Mouse (Mus musculus): Measurements from ENCODE around the gene Minpp1. TPM values are rescaled to one million over a fixed set of nuclear protein-coding genes. Genes with fewer than 3 reads are reported as not detected.

Gene Minpp1
- total RNA-seq, 2 experiments from 2014 or later, result 30.4 to 31.8 TPM

DNA sequence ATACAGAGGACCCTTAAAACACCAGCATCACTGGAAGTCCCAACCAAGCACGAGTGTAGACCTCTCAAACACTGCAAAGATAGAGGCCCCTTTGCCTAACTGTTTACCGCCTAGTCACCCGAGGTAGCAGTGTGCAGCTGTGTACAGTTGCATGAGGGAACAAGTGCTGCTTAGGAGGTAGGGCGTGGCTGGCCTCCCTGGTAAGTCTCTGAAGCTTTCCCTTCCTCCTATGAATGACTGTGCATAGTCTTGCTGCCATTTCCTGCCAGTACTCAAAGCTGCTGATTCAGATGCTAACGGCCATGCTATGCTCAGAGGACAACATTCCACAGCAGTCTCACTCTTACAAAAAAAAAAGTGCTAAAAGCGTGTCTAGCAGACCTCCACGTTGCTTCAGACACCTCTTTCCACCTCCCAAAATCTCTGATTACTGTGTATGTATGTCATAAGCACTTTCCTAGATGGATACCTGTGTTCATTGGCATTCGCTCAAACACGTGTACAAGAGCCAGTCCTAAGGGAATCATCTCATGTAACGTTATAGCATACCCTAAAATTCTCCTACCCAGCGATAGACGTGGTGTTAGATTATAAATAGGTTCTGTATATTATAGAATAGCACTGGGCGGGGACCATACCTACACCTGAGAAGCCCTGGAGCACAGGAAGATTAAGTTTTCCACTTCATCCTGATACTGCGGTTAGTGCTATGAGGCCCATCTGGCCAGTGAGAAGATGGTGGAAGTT is 38.4 kb downstream of the Minpp1 start:
- DNase-seq (ENCODE audit: low spot score in 2 of 2), result no peak

DNA sequence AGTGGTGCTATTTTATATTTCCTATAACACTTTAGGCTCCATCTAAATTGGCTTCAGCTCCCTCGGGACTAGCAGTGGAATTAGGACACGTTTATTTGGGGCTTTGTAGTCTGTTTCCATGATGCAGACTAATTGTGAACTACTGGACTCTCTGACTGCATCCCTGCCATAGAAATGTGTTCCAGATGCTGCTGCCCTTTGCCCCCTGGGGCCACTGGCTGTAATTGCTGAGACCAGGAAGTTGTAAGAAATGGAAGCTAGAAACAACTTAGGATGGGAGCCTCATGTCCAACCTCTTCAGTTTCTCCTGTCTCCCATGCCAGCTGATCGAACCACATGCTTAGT is 38.9 kb downstream of the Minpp1 start:
- DNase-seq (ENCODE audit: low spot score in 2 of 2), result no peak

DNA sequence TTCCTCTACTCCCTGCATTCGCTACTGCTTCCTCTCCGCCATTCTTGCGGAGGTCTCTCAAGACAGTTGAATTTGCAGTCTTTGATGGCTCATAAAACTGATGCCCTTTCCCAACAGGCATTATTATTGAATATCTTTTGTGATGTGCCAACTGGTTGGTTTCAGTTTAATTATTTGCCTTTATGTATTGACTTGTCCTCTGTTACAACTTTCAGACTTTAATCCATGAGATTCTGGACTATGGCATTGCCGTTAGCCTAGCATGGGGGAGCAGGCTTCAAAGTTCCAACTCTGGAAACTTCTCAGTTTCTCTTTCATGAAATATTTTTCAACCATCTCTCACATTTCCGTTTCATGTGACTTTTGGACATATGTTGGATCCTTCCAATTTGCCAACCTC is 41.6 kb downstream of the Minpp1 start:
- DNase-seq (ENCODE audit: low spot score in 2 of 2), result no peak

DNA sequence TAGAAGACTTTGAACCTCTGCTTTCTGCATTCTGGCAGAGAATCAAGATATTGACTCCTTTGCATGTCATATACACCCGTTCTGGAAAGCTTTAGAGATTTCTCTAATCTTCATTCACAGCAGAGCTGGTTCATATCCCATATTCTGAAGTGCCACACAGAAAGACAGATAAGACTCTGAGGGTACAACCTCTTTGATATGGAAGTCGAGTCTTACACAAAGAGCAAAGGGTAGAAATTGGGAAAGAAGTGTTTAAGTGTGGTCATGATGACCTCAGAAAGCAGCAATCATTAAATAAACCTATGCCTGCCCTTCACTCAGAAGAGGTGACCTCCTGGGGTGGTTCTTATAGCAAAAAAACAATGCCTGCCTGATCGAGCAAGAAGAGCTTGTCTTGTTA is 43.2 kb downstream of the Minpp1 start:
- DNase-seq (ENCODE audit: low spot score in 2 of 2), result no peak

DNA sequence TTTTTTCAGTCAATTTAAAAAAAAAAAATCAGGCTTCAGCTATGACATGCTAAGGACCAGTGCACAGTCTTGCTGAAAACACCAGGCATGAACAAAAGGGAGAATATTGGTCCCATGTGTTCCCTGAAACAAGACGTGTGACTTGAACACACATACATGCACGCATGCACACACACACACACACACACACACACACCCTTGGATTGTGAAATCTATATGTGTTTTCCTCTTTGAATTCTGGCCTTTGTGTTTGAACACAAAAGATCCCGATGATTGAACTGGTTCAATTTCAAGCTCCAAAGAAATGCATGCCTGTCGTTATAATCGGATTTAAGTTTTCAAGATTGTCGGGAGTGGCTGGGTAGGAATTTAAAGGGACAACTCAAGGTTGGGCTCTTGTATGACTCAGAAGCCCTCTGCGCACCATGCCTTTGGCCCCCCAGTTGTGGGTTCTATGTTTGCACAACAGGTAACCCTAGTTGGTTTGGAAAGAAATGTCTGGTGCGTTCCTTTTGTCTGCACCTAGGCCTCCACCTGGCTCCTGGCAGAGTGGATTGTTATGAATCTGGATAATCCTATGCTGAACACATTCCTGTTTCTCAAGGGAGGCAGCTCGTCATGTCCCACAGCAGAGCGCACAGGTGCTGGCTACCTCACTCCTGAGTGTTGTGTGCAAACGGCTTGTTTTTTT is 43.8 kb downstream of the Minpp1 start:
- no peak for DNase-seq (ENCODE audit: low spot score in 2 of 2)

DNA sequence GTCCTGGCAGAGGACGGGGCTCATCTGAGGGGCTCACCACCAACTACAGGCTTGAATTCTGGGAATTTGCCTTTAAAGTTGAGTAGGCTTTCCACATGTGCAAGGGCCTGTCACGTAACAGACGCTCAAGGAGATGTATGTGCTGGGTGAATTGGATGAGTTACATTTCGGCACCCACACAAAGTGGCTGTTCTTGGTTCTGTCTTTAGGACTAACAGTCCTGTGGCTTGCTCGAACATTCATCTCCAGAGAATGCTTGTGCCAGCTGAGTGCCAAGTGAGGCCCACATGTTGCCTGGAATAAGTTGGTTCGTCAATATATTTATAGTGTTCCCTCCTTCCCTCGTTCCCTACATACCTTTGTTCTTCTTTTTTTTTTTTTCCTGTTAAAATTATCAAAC is 44.7 kb downstream of the Minpp1 start:
- DNase-seq (ENCODE audit: low spot score in 2 of 2), result no peak

DNA sequence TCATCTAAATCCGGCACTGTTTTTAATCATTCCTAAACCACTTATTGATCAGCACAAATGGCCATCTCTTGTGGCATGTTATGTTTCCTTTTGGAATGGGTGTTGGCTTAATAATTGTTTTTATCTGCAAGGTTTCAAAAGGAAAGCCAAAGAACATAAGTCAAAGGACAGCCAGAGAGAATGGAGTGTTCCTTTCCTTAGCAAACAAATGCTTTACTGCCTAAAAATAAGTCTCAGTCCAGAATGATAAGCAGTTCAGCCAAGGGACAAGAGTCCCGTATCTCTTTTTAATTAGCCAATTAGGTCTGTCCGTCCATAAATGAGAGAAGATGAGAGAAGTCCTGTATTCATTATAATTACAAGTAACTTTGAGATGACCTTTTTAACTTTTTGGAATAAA is 46.8 kb downstream of the Minpp1 start:
- DNase-seq (ENCODE audit: low spot score in 2 of 2), result no peak

DNA sequence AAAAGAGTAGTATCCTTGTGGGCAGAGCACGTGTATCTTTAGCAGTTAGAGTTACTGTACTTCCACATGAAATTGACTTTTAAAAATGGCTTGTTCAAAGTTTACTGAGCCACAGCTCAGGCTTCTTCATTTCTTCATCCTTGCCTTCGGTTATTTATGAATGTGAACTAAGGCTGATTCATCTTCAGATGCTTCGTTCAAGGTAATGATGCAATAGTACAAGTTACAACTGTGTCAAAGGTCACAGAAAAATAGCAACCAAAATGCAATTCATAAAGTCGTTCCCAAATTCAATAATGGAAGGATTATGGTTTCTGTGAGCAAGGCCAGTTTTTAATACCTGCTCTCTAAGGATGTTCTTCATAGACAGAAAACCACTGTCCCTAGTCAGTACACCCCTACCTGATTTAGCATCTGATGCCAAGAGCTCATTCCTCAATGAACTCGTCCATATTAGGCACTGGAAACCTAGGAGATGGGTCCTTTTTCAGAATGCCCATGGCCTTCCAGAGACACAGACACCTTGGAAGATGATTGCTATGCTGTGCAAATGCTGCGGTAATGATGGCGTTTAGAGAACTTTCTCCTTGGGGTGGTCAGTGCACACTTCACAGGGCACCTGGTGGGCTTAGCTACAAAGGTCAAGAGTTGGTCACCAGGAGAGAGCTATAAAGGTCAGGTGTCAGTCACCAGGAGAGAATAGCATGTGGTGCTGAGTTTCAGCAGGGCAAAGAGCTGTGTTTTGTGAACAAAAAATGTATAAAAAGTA is 47.4 kb downstream of the Minpp1 start:
- DNase-seq (ENCODE audit: low spot score in 2 of 2), result no peak

DNA sequence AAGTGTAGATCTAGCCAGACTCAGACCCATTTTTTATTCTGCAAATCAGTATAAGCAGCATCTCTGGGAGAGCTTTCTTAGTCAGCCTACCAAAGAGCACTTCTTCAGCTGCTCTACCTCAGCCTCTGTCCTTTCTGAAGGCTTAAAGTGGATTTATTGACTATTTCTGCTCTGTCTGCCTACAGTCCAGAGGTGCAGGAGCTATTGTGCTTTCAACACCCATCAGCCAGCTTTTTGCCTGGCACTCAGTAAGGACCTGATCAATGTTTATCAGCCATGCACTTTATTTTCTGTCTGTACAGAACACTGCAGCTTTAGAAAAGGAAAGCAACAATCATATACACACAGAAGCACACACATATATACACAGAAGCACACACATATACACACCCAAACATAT is 49.3 kb downstream of the Minpp1 start:
- no peak for DNase-seq (ENCODE audit: low spot score in 2 of 2)

DNA sequence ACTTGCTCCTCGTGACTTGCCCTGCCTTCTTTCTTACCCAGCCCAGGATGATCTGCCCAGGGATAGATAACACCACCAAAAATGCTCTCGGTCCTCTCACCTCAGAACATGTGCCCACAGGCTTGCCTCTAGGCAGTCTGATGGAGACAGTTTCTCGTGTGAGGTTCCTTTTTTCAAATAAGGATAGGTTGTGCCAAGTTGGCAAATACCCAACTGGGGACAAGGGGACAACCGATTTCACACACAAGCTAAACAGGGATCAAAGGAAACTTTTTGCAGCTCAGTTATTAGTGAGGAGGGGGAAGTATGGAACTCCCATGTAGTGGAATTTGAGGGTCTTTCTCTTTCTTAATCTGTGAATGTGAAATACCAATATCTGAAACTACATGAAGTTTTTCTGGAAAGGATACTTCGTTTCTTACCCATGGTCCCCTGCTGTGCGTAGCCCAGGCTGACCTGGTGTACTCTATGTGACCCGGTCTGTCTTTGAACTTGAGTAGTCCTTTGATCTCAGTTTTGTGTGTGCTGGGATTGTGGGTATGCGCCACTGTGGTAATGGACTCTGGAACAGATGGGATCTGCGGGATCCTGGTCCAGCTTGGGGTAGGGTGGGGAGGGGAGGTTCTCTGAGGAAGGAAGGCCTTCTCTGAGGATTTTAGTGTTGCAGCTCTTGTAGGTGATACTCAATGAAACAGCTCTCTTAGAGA is 57.4 kb downstream of the Minpp1 start:
- no peak for DNase-seq (ENCODE audit: low spot score in 2 of 2)

DNA sequence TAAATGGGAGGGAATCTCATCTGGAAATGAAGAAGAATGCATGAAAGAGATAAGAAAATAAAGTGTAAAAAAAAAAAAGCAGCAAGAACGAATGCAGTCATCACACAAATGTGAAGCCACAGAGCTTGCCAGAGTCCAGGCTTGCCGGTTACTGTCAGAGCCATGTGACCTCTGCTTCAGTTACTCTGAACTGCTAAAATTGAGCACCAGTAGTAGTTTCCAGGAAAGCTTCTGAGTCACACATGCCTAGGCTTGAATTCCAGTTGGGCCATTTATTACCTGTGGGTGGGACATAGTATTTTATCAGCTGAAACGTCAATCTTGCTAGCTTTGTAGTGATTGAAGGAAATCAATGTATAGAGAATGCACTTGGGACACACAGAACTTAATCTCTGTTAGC is 61.8 kb downstream of the Minpp1 start:
- no peak for DNase-seq (ENCODE audit: low spot score in 2 of 2)

DNA sequence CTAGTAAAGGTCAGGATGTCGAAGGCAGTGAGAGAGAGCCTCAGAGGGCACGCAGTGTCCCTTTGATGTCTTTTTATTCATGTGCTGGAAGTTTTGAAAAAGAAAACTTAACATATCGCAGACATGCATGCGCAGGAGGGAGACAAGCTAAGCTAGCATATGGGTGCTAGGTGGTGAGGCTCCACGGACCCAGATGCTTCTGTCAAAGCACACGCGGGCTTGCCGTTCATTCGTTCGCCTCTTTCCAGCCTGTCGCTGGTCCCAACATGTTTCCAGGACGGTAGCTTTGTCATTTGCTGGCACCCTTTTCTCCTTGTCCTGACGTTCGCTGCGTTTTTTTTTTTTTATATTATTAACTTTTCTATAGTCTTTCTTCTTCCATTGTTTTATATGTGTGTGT is 62.6 kb downstream of the Minpp1 start:
- no peak for DNase-seq (ENCODE audit: low spot score in 2 of 2)

DNA sequence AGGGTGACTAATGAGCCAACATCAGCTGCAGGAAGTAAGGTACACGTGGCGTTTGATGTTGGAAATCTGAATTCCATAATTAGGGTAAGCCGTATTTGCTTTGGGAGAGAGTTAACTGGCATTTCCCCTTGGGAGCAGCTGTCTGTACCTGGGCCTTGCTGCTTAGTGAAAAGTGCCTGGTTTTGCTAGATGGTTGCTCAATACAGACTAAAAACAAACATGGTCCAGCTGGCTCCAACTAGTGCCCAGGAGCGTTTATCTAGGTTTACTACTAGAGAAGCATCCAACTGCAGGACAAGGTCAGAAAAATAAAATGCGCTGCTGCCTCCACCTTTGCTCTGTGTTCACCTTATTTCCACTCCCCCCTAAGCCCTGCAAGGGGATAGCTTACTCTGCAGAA is 64.9 kb downstream of the Minpp1 start:
- DNase-seq (ENCODE audit: low spot score in 2 of 2), result no peak

DNA sequence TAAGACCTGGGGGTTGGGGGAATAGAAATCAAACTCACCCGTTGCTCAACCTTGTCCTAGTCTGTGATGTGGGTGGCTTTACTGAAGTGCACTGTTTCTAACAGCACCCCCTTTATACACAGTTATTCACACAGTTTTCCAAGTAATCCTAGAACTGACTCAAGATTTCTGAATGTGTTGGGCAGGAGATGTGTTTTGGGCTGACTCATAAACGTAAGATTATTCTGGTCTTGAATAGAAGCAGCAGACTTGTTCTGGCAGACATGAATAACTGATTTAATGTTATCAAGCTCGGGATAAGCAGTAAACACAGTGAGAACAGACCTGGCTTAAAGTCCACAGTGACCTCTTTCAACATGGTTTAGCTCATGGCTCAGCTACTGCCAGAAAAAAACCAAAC is 65.9 kb downstream of the Minpp1 start:
- no peak for DNase-seq (ENCODE audit: low spot score in 2 of 2)

DNA sequence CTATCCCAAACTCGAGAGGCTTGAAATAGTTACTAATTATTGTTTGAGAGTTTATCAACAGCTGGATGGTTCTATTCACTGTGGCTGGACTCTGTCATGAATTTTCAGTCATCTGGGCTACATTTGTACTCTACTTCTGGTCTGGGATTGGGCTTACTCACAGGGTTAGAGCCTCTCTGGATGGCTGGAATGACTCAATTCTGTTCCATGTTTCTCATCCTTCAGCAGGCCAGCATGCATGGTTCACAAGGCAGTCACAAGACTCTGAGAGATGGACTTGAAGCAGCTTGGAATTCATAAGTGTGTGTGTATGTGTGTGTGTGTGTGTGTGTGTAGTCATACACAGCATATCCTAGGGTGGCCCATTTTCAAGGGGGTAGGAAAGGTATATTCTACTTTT is 66.5 kb downstream of the Minpp1 start:
- no peak for DNase-seq (ENCODE audit: low spot score in 2 of 2)

DNA sequence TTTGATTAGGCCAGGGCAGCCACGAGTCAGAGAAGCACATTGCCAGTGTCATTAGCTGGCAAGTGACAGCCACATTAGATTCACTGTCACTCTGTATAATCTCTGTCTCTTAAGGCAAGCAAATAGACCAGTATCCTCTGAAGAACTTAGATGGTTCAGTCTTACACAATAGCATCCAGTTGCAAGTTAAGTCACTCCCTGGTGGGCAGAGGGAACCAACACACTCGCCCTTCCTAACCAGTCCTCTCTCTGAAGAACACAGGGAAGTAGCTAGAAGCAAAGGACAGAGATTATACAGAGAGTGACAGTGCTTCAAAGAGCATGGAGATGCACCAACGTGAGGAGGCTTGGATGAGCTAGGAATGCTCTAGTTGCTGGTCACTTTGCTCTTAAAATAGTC is 67.7 kb downstream of the Minpp1 start:
- DNase-seq (ENCODE audit: low spot score in 2 of 2), result no peak

DNA sequence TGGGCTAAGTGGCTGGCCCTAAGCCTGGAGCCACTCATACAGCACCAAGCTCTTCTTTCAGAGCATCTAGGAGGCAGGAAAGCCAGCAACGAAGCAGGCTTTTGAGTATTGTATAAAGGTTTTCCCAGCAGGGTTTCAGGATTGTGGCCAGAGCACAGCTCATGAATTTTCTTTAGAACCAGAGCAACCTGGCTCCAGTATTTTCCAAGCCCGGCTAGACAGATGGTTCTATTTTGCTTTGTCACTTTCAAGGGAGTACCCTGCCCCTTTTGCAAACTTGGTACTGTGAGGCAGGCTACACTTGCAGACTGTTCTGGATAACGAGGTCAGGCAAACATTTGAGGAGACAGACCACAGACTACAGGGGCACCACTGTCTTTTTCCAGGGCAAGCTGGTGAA is 69.7 kb downstream of the Minpp1 start:
- DNase-seq (ENCODE audit: low spot score in 2 of 2), result no peak

Other genes with a start within 250 kb of the Minpp1 start
- gene Sgms1, start 96.1 kb upstream of the Minpp1 start, total RNA-seq (2021), result 10 to 100 TPM; 62.4 to 73.1 TPM
- gene Rpl9-ps6, start 19.2 kb upstream of the Minpp1 start, total RNA-seq (2021), result 10 to 100 TPM; 51.0 to 54.2 TPM
- gene Papss2, start 110.0 kb downstream of the Minpp1 start, total RNA-seq (2021), result 10 to 100 TPM; 14.5 to 15.4 TPM